Mouse (Mus musculus) liver, postnatal 0 days (tissue): ENCODE data around the gene Hs3st6.

Source experiments
- CTCF ChIP-seq: sonication (generic); IDR thresholded peaks from 2 replicates; pipeline ENCODE4 v1.5.1; 2016; ENCODE audit warnings: antibody characterized with exemption, low read depth
- EP300 ChIP-seq: IDR thresholded peaks from 2 replicates; pipeline ENCODE4 v1.6.1; 2016; ENCODE audit warnings: antibody characterized with exemption, low read depth, mild to moderate bottlenecking

DNA sequence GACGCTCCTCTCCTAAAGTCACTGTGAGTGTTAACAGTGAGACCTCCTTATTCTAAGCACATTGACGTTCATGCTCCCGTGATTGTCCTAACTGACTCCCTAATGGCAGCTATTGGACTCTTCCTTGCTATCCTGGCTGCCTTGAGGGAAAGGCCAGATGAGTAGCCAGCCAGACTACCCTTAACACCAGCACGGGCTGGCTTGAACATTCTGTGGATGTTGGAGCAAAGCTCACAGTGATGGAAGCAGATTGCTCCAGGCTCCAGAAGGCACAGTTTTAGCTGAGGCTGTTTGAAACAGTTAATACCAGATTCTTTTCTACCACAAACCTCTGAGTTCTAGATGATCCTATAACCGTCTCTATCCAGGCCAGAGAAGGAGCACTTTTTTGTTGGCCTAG lies 8.9 kb upstream of the Hs3st6 start:
- TF ChIP-seq CTCF (no peak), EP300 (no peak)
